Mouse (Mus musculus) gastrocnemius, adult 8-10 months (tissue): ENCODE results near the gene Gm17359. TPM values are rescaled to one million over a fixed set of nuclear protein-coding genes. Genes with fewer than 3 reads are reported as not detected.

Experiments
- DNase-seq, 2 experiments: peaks; one replicate each; pipeline ENCODE4 v3.0.0; 2022; ENCODE audit warnings: low spot score in 2 of 2
- total RNA-seq, 4 experiments: library from RNA; stranded (reverse); gene quantifications; 2 replicates each; pipeline ENCODE4 v1.2.4; 2022

Gm17359 gene
- total RNA-seq, 4 experiments from 2014 or later: not detected

GRCm38 (mm10) chr3:79349311-79349710, 12.8 kb downstream of the Gm17359 start:
- no peak for DNase-seq

GRCm38 (mm10) chr3:79358721-79359120, 22.3 kb downstream of the Gm17359 start:
- no peak for DNase-seq

- DNase-seq: no peak
Observed at GRCm38 (mm10) chr3:79360317-79361101, 24.0 kb downstream of the Gm17359 start.

GRCm38 (mm10) chr3:79366098-79366497, 29.6 kb downstream of the Gm17359 start:
- DNase-seq: no peak

GRCm38 (mm10) chr3:79368306-79368705, 31.8 kb downstream of the Gm17359 start:
- DNase-seq: no peak

- no peak for DNase-seq
Observed at GRCm38 (mm10) chr3:79370385-79370929, 34.0 kb downstream of the Gm17359 start.

GRCm38 (mm10) chr3:79371506-79372195, 35.2 kb downstream of the Gm17359 start:
- DNase-seq: no peak

GRCm38 (mm10) chr3:79373930-79374329, 37.5 kb downstream of the Gm17359 start:
- no peak for DNase-seq

GRCm38 (mm10) chr3:79378086-79378485, 41.6 kb downstream of the Gm17359 start:
- no peak for DNase-seq

GRCm38 (mm10) chr3:79379255-79379836, 42.9 kb downstream of the Gm17359 start:
- DNase-seq: no peak

- no peak for DNase-seq
Observed at GRCm38 (mm10) chr3:79379873-79380595, 43.6 kb downstream of the Gm17359 start.

- no peak for DNase-seq
Observed at GRCm38 (mm10) chr3:79381398-79381797, 44.9 kb downstream of the Gm17359 start.

- no peak for DNase-seq
Observed at GRCm38 (mm10) chr3:79385434-79386029, 49.1 kb downstream of the Gm17359 start.

- no peak for DNase-seq
Observed at GRCm38 (mm10) chr3:79389081-79389480, 52.6 kb downstream of the Gm17359 start.

GRCm38 (mm10) chr3:79400552-79400951, 64.1 kb downstream of the Gm17359 start:
- DNase-seq: no peak

- no peak for DNase-seq
Observed at GRCm38 (mm10) chr3:79402056-79402455, 65.6 kb downstream of the Gm17359 start.

- no peak for DNase-seq
Observed at GRCm38 (mm10) chr3:79408546-79408945, 72.1 kb downstream of the Gm17359 start.

- DNase-seq: no peak
Observed at GRCm38 (mm10) chr3:79409927-79410628, 73.6 kb downstream of the Gm17359 start.

- no peak for DNase-seq
Observed at GRCm38 (mm10) chr3:79410629-79410995, 74.2 kb downstream of the Gm17359 start.

GRCm38 (mm10) chr3:79411666-79412065, 75.2 kb downstream of the Gm17359 start:
- DNase-seq: no peak
